Mouse (Mus musculus) thymus, adult 18-20 months (tissue): Measurements from ENCODE around the gene Gm16434.
"Not testable (repeated sequence)": the region's sequence is repeated elsewhere in the genome, so short reads cannot be mapped to it uniquely, and the experiment has no call there.

Experiments used
- DNase-seq, 2 experiments: peaks; one replicate each; pipeline ENCODE4 v3.0.0; 2022; ENCODE audit warnings: mixed read lengths in 2 of 2

The Gm16434 gene

GRCm38 (mm10) chr14:7194440-7194839 lies at the start of gene Gm16434:
TSS of gene Gm16434 (minus strand) at chr14:7194540.
- DNase-seq: not testable (repeated sequence)

GRCm38 (mm10) chr14:7243498-7243897 lies 49.2 kb upstream of the Gm16434 start:
- DNase-seq: not testable (repeated sequence)

GRCm38 (mm10) chr14:7200070-7200469 lies 5.7 kb upstream of the Gm16434 start:
- DNase-seq: peak in 1 of 2 experiments; percentile 2

- DNase-seq: peak; percentile 1 to 2
These were observed 19.8 kb downstream of the Gm16434 start, which contains the start of gene Gm3512 for GRCm38 (mm10) chr14:7174483-7174971. TSS of gene Gm3512 (minus strand) at chr14:7174533.
